Mouse (Mus musculus): ENCODE results near the gene Socs2.

- TF ChIP-seq POLR2A (IDR thresholded peaks at IDR 0.05; ENCODE audit: insufficient read depth, low read length) (no peak), CTCF (IDR thresholded peaks at IDR 0.05; ENCODE audit: low read depth, low read length) (no peak), EP300 (IDR thresholded peaks at IDR 0.05; ENCODE audit: insufficient read depth, low read depth, low read length) (no peak)
Measured at GRCm38 (mm10) chr10:95408487-95408886, 8.5 kb downstream of the Socs2 start.

Data from ES-Bruce4 (cell line).